Mouse (Mus musculus) forebrain, embryonic 11.5 days (tissue): ENCODE data around the gene Ppm1b. TPM values are rescaled to one million over a fixed set of nuclear protein-coding genes. Genes with fewer than 3 reads are reported as not detected.

ENCODE experiments used
- ATAC-seq: fragments of 200-750 bp; cut with Nextera tagmentation; replicated peaks from 2 replicates; pipeline ENCODE4 v1.8.0; 2017; ENCODE audit warnings: moderate TSS enrichment; ENCODE audit not compliant: low FRiP score
- DNase-seq: peaks from one replicate; pipeline ENCODE4 v3.0.0-alpha.2; 2017; ENCODE audit warnings: low spot score
- H3K27ac ChIP-seq: fragments of 300-500 bp; sonication (generic); 2 replicates; pipeline ENCODE4 v1.5.1; 2014; ENCODE audit warnings: low read depth, low read length
- H3K27me3 ChIP-seq: fragments of 300-500 bp; sonication (generic); 2 replicates; pipeline ENCODE4 v1.6.1; 2014; ENCODE audit warnings: mild to moderate bottlenecking, low read length, mixed read lengths; ENCODE audit not compliant: control insufficient read depth, insufficient read depth
- H3K36me3 ChIP-seq: fragments of 300-500 bp; sonication (generic); 2 replicates; pipeline ENCODE4 v1.6.1; 2014; ENCODE audit warnings: mild to moderate bottlenecking, low read length, moderate library complexity, mixed read lengths; ENCODE audit not compliant: control insufficient read depth, insufficient read depth
- H3K4me1 ChIP-seq: fragments of 300-500 bp; sonication (generic); replicated peaks from 2 replicates; pipeline ENCODE4 v1.6.1; 2014; ENCODE audit warnings: low read length, mixed read lengths; ENCODE audit not compliant: control insufficient read depth, insufficient read depth
- H3K4me2 ChIP-seq: fragments of 300-500 bp; sonication (generic); 2 replicates; pipeline ENCODE4 v1.6.1; 2014; ENCODE audit warnings: low read depth, mild to moderate bottlenecking, low read length, moderate library complexity, mixed read lengths; ENCODE audit not compliant: severe bottlenecking
- H3K4me3 ChIP-seq: fragments of 300-500 bp; sonication (generic); 2 replicates; pipeline ENCODE4 v1.5.1; 2014; ENCODE audit warnings: low read depth, low read length
- H3K9ac ChIP-seq: fragments of 300-500 bp; sonication (generic); 2 replicates; pipeline ENCODE4 v1.6.1; 2014; ENCODE audit warnings: low read length
- H3K9me3 ChIP-seq: fragments of 300-500 bp; sonication (generic); 2 replicates; pipeline ENCODE4 v1.6.1; 2016; ENCODE audit warnings: low read length, mixed read lengths; ENCODE audit not compliant: control insufficient read depth
- WGBS: fragments of 180-500 bp; shearing (Covaris S2); extraction: QIAGEN DNeasy Blood & Tissue Kit; methylation state at CpG from one replicate; pipeline ENCODE4 v1.1.7; 2014; 5-methylcytosine and 5-hydroxymethylcytosine counted together
- polyA plus RNA-seq: library from polyadenylated mRNA; unstranded; fragments of >200 nt; fragmentation: Nextera tagmentation; extraction: Ambion mirVana; gene quantifications from 2 replicates; pipeline ENCODE4 v1.2.1, GENCODE M21; 2014

Gene Ppm1b
- polyA plus RNA-seq, 1 experiment from 2014 or later, result 94.7 TPM

DNA sequence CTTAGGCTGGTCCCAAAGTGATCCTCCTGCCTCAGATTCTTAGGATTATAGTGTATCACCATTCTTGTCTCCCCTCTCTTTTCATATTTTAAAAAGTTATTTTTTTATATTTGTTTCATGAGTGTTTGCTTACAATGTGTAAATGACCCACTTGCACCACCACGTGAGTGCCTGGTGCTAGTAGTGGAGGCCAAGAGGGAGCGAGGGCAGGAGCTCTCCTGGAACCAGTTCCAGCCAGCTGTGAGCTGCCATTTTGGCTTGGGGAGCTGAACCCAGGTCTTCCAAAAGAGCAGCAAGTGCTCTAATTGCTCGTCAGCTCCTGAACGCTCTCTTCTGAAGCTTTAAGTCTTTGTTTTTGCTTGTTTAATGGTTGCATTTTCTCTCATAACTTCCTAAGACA is 3.6 kb downstream of the Ppm1b start:
- H3K9ac ChIP-seq, result no peak overlapping the region
- H3K9me3 ChIP-seq, result no peaks in the 10 kb centered on the region

DNA sequence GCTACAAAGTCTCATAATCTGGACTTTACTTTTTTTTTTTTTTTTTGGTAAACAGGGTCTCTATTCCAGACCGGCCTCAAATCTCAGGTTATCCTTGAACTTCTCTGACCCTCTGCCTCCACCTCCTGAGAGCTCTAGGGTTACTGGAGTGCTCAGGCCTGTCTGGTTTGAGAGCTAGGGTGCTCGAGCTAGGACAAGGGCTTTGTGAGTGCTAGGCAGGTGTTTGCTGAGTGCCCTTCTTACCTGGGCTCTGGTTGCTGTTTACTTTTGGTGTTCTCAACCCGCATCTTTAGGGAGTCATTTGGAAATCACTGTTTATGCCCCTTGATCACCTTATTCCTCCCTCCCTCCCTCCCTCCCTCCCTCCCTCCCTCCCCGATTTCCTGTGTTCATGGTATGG is 5.5 kb downstream of the Ppm1b start:
- DNase-seq, result no peak
- no peaks in the 10 kb centered on the region; the same call in 1 of the 2 replicates for H3K36me3 ChIP-seq
- 92% methylated on average over 3 of the region's 4 CpGs for WGBS
- no peak for ATAC-seq
- no peaks in the 10 kb centered on the region for H3K9me3 ChIP-seq
- H3K4me3 ChIP-seq, result no peak overlapping the region
- H3K4me1 ChIP-seq, result peaks cover 3% of the 10 kb centered on the region; the same call in 1 of the 2 replicates
- no peak overlapping the region for H3K27ac ChIP-seq
- H3K27me3 ChIP-seq, result no peaks in the 10 kb centered on the region
- H3K4me2 ChIP-seq, result no peak overlapping the region
- no peak overlapping the region for H3K9ac ChIP-seq

More for the DNA sequence above, 3.6 kb downstream of the Ppm1b start:
- H3K4me1 ChIP-seq, result peaks cover 3% of the 10 kb centered on the region; the same call in 1 of the 2 replicates
- no peak overlapping the region for H3K27ac ChIP-seq
- peak overlapping the region; percentile 27 for H3K4me2 ChIP-seq
- WGBS, result 64% methylated on average over 4 of the region's 4 CpGs
- H3K36me3 ChIP-seq, result no peaks in the 10 kb centered on the region
- H3K27me3 ChIP-seq, result no peaks in the 10 kb centered on the region
- DNase-seq, result no peak
- no peak overlapping the region for H3K4me3 ChIP-seq
- ATAC-seq, result no peak

DNA sequence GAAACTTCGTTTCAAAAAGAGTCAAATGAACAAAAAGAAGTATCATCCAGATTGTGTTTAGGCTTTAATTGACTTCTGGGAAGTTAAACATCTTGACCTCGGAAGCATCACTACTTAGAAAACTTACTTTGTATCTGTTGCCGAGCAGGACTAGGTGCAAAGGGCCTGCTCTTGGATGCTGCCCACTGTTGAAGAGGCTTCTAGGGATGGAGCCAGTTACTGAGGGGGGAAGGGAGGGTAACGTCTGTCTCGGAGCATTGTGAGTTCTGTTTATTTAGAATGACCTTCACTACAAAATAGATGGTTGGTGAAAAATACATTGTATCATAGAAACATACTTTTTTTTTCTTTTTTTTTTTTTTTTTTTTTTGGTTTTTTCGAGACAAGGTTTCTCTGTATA is 7.1 kb downstream of the Ppm1b start:
- H3K4me3 ChIP-seq, result no peak overlapping the region
- H3K27ac ChIP-seq, result no peak overlapping the region
- H3K4me2 ChIP-seq, result no peak overlapping the region
- no peak for DNase-seq
- WGBS, result 81% methylated on average over 6 of the region's 6 CpGs
- no peak for ATAC-seq
- H3K9ac ChIP-seq, result no peak overlapping the region
- H3K36me3 ChIP-seq, result no peaks in the 10 kb centered on the region; the same call in 1 of the 2 replicates
- H3K4me1 ChIP-seq, result peaks cover 3% of the 10 kb centered on the region; the same call in 1 of the 2 replicates
- no peaks in the 10 kb centered on the region for H3K27me3 ChIP-seq
- H3K9me3 ChIP-seq, result no peaks in the 10 kb centered on the region

DNA sequence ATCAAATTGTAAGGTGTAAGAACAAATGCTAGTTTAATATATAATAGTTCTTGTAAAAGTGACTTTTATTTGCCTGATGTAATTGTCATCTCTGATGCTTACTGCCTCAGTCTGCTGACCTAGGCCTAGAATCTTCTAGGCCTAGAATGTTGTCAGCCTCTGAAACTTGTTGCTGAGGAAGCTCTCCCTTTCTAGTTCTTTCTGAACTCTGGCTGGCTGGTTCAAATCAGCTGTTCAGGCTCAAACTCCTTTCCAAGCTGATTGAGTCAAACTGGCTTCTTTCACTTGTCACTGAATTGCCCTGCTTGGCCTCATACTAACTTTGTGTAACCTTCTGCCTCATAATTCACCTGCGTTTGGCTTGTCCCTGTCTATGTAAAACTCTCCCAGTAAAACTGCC is 9.7 kb downstream of the Ppm1b start:
- no peaks in the 10 kb centered on the region for H3K4me1 ChIP-seq
- H3K4me3 ChIP-seq, result no peak overlapping the region
- ATAC-seq (no peak), DNase-seq (no peak)
- no peaks in the 10 kb centered on the region for H3K27me3 ChIP-seq
- no peak overlapping the region for H3K4me2 ChIP-seq
- no peaks in the 10 kb centered on the region; the same call in 1 of the 2 replicates for H3K36me3 ChIP-seq
- H3K9me3 ChIP-seq, result no peaks in the 10 kb centered on the region
- H3K27ac ChIP-seq, result no peak overlapping the region
- no peak overlapping the region for H3K9ac ChIP-seq
- 100% methylated on average over 1 of the region's 1 CpGs for WGBS

DNA sequence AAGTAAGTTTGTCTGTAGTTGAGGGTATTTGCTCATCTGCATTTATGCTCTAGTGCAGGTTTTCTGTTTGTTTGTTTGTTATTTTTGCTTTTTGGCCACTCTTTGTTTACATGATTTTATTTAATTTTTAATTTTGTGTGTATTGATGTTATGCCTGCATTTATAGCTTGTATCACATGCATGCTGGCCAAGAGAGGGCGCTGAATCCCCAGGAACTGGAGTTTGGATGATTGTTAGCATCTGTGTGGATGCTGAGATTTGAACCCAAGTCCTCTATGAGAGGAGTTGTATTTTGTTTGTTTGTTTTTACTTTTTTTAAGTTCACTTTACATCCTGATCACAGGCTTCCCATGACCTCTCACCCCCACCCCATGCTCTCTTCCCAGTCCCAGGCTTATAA is 10.5 kb downstream of the Ppm1b start:
- Histone ChIP-seq H3K4me1 (no peaks in the 10 kb centered on the region), H3K4me2 (no peak overlapping the region), H3K4me3 (no peak overlapping the region), H3K27ac (no peak overlapping the region), H3K9me3 (no peaks in the 10 kb centered on the region), H3K27me3 (no peaks in the 10 kb centered on the region), H3K36me3 (no peaks in the 10 kb centered on the region; the same call in 1 of the 2 replicates), H3K9ac (no peak overlapping the region)
- WGBS, result 64% methylated on average over 1 of the region's 1 CpGs
- ATAC-seq (no peak), DNase-seq (no peak)

DNA sequence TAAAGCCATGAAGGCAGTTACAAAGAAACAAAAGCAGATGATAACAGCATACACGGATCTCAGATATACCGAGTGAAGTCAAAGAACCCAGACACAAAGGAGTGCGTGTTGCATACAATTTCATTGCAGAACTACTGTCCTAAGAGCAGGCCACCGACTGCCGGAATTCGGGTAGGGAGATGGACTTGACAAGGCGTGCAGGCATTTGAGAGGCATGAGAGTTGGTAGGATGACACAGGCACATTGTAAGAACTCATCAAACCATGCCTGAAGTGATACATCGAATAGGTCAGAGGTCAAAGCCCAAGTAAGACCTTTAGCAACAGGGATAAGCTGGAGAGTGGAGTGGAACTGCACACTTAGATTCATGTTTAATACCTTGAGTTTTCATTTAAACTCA is 13.4 kb downstream of the Ppm1b start:
- no peaks in the 10 kb centered on the region for H3K4me1 ChIP-seq
- DNase-seq (no peak), ATAC-seq (no peak)
- H3K27ac ChIP-seq, result no peak overlapping the region
- H3K4me2 ChIP-seq, result no peak overlapping the region
- H3K36me3 ChIP-seq, result no peaks in the 10 kb centered on the region; the same call in 1 of the 2 replicates
- H3K9ac ChIP-seq, result no peak overlapping the region
- H3K9me3 ChIP-seq, result no peaks in the 10 kb centered on the region
- H3K4me3 ChIP-seq, result no peak overlapping the region
- no peaks in the 10 kb centered on the region for H3K27me3 ChIP-seq
- 86% methylated on average over 8 of the region's 8 CpGs for WGBS

DNA sequence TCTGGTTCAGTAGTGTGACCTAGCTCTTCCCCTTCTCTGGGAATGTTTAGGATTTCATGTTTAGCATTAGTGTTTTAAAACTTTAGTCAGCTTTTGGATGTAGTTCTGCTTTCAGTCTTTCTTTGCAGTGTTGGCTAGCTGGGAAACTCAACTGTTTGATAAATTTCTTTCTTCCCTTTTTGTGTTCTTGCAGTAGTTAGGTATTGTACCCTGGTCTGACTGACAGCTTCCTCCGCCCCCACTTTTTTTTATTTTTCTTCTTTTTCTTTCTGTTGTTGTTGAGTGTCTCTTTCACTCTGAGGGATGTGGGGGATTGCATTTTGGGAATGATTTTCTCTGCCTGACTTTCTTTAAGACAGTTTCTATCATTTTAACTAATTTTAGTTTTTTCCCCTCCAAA is 25.2 kb downstream of the Ppm1b start:
- no peak for ATAC-seq
- WGBS, result 93% methylated on average over 1 of the region's 1 CpGs

DNA sequence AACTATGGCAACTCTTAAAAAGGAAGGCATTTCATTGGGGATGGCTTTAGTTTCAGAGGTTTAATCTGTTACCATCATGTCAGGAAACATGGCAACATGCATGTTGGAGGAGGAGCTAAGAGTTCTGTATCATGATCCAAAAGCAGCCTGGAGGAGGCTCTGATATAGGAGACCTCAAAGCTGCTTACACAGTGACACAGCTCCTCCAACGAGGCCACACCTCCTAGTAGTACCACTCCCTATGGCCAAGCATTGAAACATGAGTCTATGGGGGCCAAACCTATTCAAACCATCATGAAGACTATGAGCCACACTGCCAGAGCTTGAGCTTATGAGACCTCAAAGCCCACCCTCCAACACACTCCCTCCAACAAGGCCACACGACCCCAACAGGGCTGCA is 26.2 kb downstream of the Ppm1b start:
- 81% methylated on average over 2 of the region's 2 CpGs for WGBS
- ATAC-seq, result no peak
- H3K4me3 ChIP-seq, result no peak overlapping the region
- H3K36me3 ChIP-seq, result no peaks in the 10 kb centered on the region
- H3K27me3 ChIP-seq, result no peaks in the 10 kb centered on the region
- H3K9me3 ChIP-seq, result no peaks in the 10 kb centered on the region
- H3K4me1 ChIP-seq, result no peaks in the 10 kb centered on the region
- DNase-seq, result no peak
- no peak overlapping the region for H3K27ac ChIP-seq
- no peak overlapping the region for H3K4me2 ChIP-seq
- H3K9ac ChIP-seq, result no peak overlapping the region

More for the DNA sequence above, 25.2 kb downstream of the Ppm1b start:
- H3K4me1 ChIP-seq, result no peaks in the 10 kb centered on the region
- no peak overlapping the region for H3K4me3 ChIP-seq
- no peaks in the 10 kb centered on the region for H3K27me3 ChIP-seq
- H3K36me3 ChIP-seq, result no peaks in the 10 kb centered on the region
- H3K9ac ChIP-seq, result no peak overlapping the region
- no peak overlapping the region for H3K4me2 ChIP-seq
- H3K9me3 ChIP-seq, result no peaks in the 10 kb centered on the region; the same call in 1 of the 2 replicates
- no peak for DNase-seq
- H3K27ac ChIP-seq, result no peak overlapping the region

DNA sequence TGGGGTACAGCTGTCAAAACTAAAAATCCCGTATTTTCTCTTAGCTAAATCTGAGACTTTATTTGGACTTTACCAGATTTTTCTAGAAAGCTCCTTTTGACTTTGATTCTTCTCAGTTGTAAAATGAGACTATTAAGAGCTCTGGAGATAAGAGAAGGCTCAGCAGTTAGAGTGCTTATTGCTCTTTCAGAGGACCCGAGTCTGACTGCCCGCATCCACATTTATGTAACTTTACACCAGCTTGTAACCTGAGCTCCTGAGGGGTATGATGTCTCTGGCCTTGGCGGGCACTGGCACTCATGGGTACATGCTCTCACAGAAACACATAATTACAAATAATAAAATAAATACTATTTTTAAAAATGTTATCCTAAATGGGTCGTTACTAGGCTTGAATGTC is 29.8 kb downstream of the Ppm1b start:
- Histone ChIP-seq H3K4me1 (no peaks in the 10 kb centered on the region), H3K27ac (no peak overlapping the region), H3K4me3 (no peak overlapping the region), H3K9me3 (no peaks in the 10 kb centered on the region), H3K4me2 (no peak overlapping the region), H3K9ac (no peak overlapping the region), H3K36me3 (no peaks in the 10 kb centered on the region), H3K27me3 (no peaks in the 10 kb centered on the region)
- no peak for ATAC-seq
- 80% methylated on average over 5 of the region's 5 CpGs for WGBS
- DNase-seq, result no peak
